Mouse (Mus musculus): ENCODE data around the gene Thsd7b. TPM values are rescaled to one million over a fixed set of nuclear protein-coding genes. Genes with fewer than 3 reads are reported as not detected.

The Thsd7b gene
- polyA plus RNA-seq, 1 experiment from 2014 or later = 0.82 TPM

DNA sequence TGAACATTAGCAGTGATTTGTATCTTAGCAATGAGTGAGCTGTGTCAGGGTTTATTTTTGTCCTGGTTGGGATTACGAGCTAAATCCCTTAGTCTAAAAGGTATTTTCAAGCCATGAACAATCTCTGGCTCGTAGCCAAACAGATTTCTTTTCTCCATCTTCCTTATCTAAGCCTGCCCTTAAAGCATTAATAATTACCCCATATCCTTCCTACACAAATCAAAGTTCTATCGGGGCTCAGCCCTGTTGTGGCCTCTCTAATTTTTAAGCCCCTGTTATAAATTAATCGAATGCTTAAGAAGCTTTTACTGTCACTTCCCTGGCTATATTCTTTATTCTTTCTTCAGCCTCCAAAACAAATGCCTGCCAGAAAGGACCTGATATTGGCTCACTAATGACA lies 506.4 kb downstream of the Thsd7b start:
- Histone ChIP-seq H3K4me3 (ENCODE audit: low read depth, low read length) (no peak overlapping the region), H3K27me3 (replicated peaks; ENCODE audit: control insufficient read depth, insufficient read depth, low read length) (no peaks in the 10 kb centered on the region), H3K4me1 (replicated peaks; ENCODE audit: control insufficient read depth, insufficient read depth, low read length) (no peaks in the 10 kb centered on the region), H3K36me3 (ENCODE audit: control insufficient read depth, insufficient read depth, low read length) (no peaks in the 10 kb centered on the region), H3K27ac (ENCODE audit: low read depth, low read length) (no peak overlapping the region), H3K9me3 (ENCODE audit: control insufficient read depth, low read length) (no peaks in the 10 kb centered on the region), H3K9ac (ENCODE audit: low read depth, low read length) (no peak overlapping the region), H3K4me2 (no peak overlapping the region)
- 68% methylated on average over 4 of the region's 4 CpGs for WGBS
- DNase-seq (ENCODE audit: low spot score) (no peak), ATAC-seq (replicated peaks; ENCODE audit: low FRiP score) (no peak)

DNA sequence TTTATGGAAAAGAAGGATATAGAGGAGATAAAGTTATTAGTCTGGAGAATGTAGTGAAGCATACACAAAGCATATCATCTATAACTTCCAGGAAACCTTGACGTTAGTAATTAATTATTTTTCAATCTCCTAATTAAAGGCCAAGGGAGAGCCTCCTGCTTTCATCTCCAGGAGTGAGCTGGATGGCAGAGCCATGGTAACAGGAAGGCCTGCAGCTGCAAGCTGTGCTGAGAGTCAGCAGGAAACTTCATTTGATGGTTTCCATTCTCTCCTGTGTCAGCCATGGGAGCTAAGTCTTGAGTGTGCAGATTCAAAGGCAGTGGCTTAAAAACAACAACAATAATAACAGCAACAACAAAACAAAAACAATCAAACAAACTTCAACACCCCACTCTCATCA lies 507.5 kb downstream of the Thsd7b start:
- no peak overlapping the region for H3K27ac ChIP-seq (ENCODE audit: low read depth, low read length)
- H3K9ac ChIP-seq (ENCODE audit: low read depth, low read length) = no peak overlapping the region
- WGBS = 60% methylated on average over 1 of the region's 1 CpGs
- DNase-seq (ENCODE audit: low spot score) (no peak), ATAC-seq (replicated peaks; ENCODE audit: low FRiP score) (no peak)
- no peaks in the 10 kb centered on the region for H3K4me1 ChIP-seq (replicated peaks; ENCODE audit: control insufficient read depth, insufficient read depth, low read length)
- H3K4me3 ChIP-seq (ENCODE audit: low read depth, low read length) = no peak overlapping the region
- H3K9me3 ChIP-seq (ENCODE audit: control insufficient read depth, low read length) = no peaks in the 10 kb centered on the region
- no peak overlapping the region for H3K4me2 ChIP-seq
- no peaks in the 10 kb centered on the region for H3K27me3 ChIP-seq (replicated peaks; ENCODE audit: control insufficient read depth, insufficient read depth, low read length)
- no peaks in the 10 kb centered on the region for H3K36me3 ChIP-seq (ENCODE audit: control insufficient read depth, insufficient read depth, low read length)

DNA sequence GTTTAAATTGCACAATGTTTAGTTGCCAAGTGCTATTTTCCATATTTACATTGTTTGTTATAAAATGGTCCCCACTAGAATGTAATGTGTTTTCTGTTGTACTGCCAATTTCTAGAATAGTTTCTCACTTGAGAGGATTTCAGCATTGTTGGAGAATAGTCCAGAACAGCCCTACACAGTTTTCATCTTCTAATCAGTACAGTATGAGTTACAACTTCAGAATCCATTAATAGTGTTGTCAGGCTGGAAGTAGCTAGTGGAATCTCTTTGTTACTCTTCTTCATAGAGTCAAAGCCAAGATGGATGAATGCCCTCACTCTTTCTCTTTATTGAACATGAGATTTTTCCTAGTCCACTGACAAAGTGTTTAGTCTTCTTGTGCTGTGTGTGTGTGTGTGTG lies 525.4 kb downstream of the Thsd7b start:
- H3K27me3 ChIP-seq (replicated peaks; ENCODE audit: control insufficient read depth, insufficient read depth, low read length) = no peaks in the 10 kb centered on the region
- H3K4me2 ChIP-seq = no peak overlapping the region
- no peak overlapping the region for H3K9ac ChIP-seq (ENCODE audit: low read depth, low read length)
- no peaks in the 10 kb centered on the region for H3K36me3 ChIP-seq (ENCODE audit: control insufficient read depth, insufficient read depth, low read length)
- no peak for DNase-seq (ENCODE audit: low spot score)
- no peak for ATAC-seq (replicated peaks; ENCODE audit: low FRiP score)
- no peak overlapping the region for H3K27ac ChIP-seq (ENCODE audit: low read depth, low read length)
- H3K4me3 ChIP-seq (ENCODE audit: low read depth, low read length) = no peak overlapping the region
- no peaks in the 10 kb centered on the region for H3K9me3 ChIP-seq (ENCODE audit: control insufficient read depth, low read length)
- H3K4me1 ChIP-seq (replicated peaks; ENCODE audit: control insufficient read depth, insufficient read depth, low read length) = no peaks in the 10 kb centered on the region

DNA sequence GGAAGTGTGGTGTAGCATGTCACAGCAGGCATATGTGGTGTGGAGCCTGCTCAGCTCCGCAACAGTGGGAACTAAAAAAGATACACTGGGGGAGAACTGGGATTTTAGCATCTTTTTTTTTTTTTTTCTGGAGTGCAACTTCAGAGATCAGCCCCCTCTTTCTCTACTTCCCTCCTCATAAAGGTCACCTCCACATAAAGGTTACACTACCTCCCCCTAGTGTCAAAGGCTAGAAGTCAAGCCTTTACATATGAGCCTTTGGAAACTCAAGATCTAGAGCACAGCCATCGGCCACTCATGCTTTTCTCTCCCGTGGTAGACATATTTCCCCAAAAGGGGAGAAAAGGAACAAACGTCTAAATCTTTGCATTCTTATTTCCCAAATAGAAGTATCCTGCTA lies 553.8 kb downstream of the Thsd7b start:
- Histone ChIP-seq H3K9me3 (ENCODE audit: control insufficient read depth, low read length) (no peaks in the 10 kb centered on the region), H3K9ac (ENCODE audit: low read depth, low read length) (no peak overlapping the region), H3K27ac (ENCODE audit: low read depth, low read length) (no peak overlapping the region), H3K36me3 (ENCODE audit: control insufficient read depth, insufficient read depth, low read length) (no peaks in the 10 kb centered on the region), H3K27me3 (replicated peaks; ENCODE audit: control insufficient read depth, insufficient read depth, low read length) (no peaks in the 10 kb centered on the region), H3K4me3 (ENCODE audit: low read depth, low read length) (no peak overlapping the region), H3K4me2 (no peak overlapping the region), H3K4me1 (replicated peaks; ENCODE audit: control insufficient read depth, insufficient read depth, low read length) (no peaks in the 10 kb centered on the region)
- DNase-seq (ENCODE audit: low spot score) (no peak), ATAC-seq (replicated peaks; ENCODE audit: low FRiP score) (no peak)
- 71% methylated on average over 4 of the region's 4 CpGs for WGBS

DNA sequence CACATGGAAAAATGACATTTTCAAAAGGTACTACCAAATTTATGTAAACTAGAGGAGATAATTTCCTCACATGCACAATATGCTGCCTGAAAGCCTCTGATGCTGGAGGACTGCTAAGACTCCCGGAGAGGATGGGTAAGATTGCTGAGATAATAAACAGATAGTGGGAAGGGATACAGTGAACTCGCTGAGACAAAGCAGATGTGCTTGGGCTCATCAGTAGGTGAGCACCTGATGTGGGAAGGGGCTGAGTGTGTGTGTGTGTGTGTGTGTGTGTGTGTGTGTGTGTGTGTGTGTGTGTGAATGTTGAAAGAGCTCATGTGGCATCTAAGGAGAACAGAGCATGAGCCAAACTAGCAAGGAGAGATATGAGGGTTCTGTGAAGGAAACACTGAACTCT lies 564.2 kb downstream of the Thsd7b start:
- ATAC-seq (replicated peaks; ENCODE audit: low FRiP score) (no peak), DNase-seq (ENCODE audit: low spot score) (no peak)
- Histone ChIP-seq H3K27ac (ENCODE audit: low read depth, low read length) (no peak overlapping the region), H3K4me2 (no peak overlapping the region), H3K36me3 (ENCODE audit: control insufficient read depth, insufficient read depth, low read length) (no peaks in the 10 kb centered on the region), H3K4me1 (replicated peaks; ENCODE audit: control insufficient read depth, insufficient read depth, low read length) (no peaks in the 10 kb centered on the region), H3K9ac (ENCODE audit: low read depth, low read length) (no peak overlapping the region), H3K4me3 (ENCODE audit: low read depth, low read length) (no peak overlapping the region), H3K9me3 (ENCODE audit: control insufficient read depth, low read length) (no peaks in the 10 kb centered on the region), H3K27me3 (replicated peaks; ENCODE audit: control insufficient read depth, insufficient read depth, low read length) (no peaks in the 10 kb centered on the region)
- WGBS = 52% methylated on average over 2 of the region's 2 CpGs

DNA sequence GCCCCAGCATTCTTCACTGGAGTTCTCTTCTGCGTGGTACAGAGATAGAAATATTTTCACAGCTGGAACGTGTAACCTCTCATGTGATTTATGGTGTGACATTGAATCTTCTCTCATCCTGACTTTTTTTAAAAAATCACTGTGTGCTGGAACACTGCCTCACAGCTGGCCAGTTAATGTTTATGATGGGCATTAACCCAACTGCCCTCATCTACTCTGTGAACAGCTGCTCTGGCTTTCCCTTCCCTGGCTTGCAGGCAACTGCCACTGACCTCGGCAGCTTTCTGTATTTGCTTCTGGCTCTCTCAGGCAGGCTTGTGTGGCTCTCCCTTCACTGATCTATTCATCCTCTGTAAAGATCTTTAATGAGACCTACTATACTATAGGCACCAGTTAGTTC lies 564.7 kb downstream of the Thsd7b start:
- no peak for DNase-seq (ENCODE audit: low spot score)
- Histone ChIP-seq H3K9me3 (ENCODE audit: control insufficient read depth, low read length) (no peaks in the 10 kb centered on the region), H3K4me3 (ENCODE audit: low read depth, low read length) (no peak overlapping the region), H3K4me2 (no peak overlapping the region), H3K27me3 (replicated peaks; ENCODE audit: control insufficient read depth, insufficient read depth, low read length) (no peaks in the 10 kb centered on the region), H3K27ac (ENCODE audit: low read depth, low read length) (no peak overlapping the region), H3K36me3 (ENCODE audit: control insufficient read depth, insufficient read depth, low read length) (no peaks in the 10 kb centered on the region), H3K9ac (ENCODE audit: low read depth, low read length) (no peak overlapping the region), H3K4me1 (replicated peaks; ENCODE audit: control insufficient read depth, insufficient read depth, low read length) (no peaks in the 10 kb centered on the region)
- ATAC-seq (replicated peaks; ENCODE audit: low FRiP score) = no peak
- 41% methylated on average over 3 of the region's 3 CpGs for WGBS

DNA sequence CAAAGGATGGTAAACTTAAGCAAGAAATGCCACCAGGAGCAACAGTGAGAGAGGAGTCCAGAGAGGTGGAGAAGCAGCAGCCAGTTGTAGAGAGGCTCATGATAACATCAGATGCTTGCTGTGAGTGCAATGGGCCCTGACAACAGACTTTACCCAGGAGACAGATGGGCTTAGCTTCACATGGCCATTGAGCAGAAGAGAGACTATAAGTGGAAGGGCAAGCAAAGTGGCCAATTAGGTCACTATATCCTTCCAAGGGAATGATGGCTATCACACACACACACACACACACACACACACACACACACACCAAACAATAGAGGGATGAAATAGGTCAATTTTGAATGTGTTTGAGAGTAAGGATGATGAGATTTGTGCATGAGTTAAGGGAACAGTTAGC lies 565.4 kb downstream of the Thsd7b start:
- H3K9me3 ChIP-seq (ENCODE audit: control insufficient read depth, low read length) = no peaks in the 10 kb centered on the region
- no peak for DNase-seq (ENCODE audit: low spot score)
- no peaks in the 10 kb centered on the region for H3K4me1 ChIP-seq (replicated peaks; ENCODE audit: control insufficient read depth, insufficient read depth, low read length)
- H3K36me3 ChIP-seq (ENCODE audit: control insufficient read depth, insufficient read depth, low read length) = no peaks in the 10 kb centered on the region
- no peak overlapping the region for H3K4me2 ChIP-seq
- H3K4me3 ChIP-seq (ENCODE audit: low read depth, low read length) = no peak overlapping the region
- no peaks in the 10 kb centered on the region for H3K27me3 ChIP-seq (replicated peaks; ENCODE audit: control insufficient read depth, insufficient read depth, low read length)
- H3K27ac ChIP-seq (ENCODE audit: low read depth, low read length) = no peak overlapping the region
- no peak overlapping the region for H3K9ac ChIP-seq (ENCODE audit: low read depth, low read length)
- ATAC-seq (replicated peaks; ENCODE audit: low FRiP score) = no peak

DNA sequence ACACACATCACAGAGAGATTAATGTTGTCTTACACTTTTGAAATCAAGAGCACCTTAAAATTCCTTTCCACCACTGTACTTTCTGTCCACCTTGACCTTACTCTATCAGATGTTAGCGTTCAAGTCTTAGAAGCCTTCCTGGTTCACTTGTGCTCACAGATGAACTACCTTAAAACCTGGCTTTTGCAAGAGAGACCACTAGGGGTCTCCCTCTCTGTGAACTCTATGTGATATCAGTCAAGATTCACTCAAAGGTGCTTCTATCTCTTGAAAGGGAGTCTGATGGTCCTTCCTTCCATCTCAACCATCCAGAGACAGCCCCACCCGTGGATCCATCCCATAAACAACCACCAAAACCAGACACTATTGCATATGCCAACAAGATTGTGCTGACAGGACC lies 570.3 kb downstream of the Thsd7b start:
- DNase-seq (ENCODE audit: low spot score) = no peak
- Histone ChIP-seq H3K9me3 (ENCODE audit: control insufficient read depth, low read length) (no peaks in the 10 kb centered on the region), H3K36me3 (ENCODE audit: control insufficient read depth, insufficient read depth, low read length) (no peaks in the 10 kb centered on the region), H3K27ac (ENCODE audit: low read depth, low read length) (no peak overlapping the region), H3K27me3 (replicated peaks; ENCODE audit: control insufficient read depth, insufficient read depth, low read length) (no peaks in the 10 kb centered on the region), H3K4me3 (ENCODE audit: low read depth, low read length) (no peak overlapping the region), H3K9ac (ENCODE audit: low read depth, low read length) (no peak overlapping the region), H3K4me1 (replicated peaks; ENCODE audit: control insufficient read depth, insufficient read depth, low read length) (no peaks in the 10 kb centered on the region), H3K4me2 (no peak overlapping the region)
- WGBS = 45% methylated on average over 2 of the region's 2 CpGs
- no peak for ATAC-seq (replicated peaks; ENCODE audit: low FRiP score)

DNA sequence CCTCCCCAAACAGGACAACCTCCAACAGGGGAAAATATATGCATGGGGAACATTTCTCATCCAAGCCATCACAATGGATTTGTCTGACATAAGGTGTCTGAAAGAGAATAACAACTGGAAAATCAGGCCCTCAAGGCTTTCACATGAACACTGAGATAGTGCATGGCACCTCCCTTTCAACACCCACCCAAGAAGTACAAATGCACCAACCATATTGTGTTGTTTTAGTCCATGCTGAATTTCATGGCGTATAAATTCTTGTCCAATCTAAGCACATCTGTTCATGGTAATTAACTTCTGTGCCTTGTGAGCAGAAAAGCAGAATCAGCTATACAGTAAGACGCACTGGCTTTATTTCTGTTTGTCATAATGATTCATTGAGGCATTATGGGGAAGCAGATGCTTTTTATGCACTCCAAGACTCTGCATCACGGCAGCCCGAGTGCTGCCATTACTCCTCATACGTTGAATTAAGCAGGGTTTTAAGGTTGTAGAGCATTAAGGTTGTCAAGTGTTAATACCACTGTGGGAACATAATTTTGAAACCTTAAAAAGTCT lies 577.0 kb downstream of the Thsd7b start:
- Histone ChIP-seq H3K4me3 (ENCODE audit: low read depth, low read length) (no peak overlapping the region), H3K9me3 (ENCODE audit: control insufficient read depth, low read length) (no peaks in the 10 kb centered on the region), H3K9ac (ENCODE audit: low read depth, low read length) (no peak overlapping the region), H3K4me1 (replicated peaks; ENCODE audit: control insufficient read depth, insufficient read depth, low read length) (no peaks in the 10 kb centered on the region), H3K36me3 (ENCODE audit: control insufficient read depth, insufficient read depth, low read length) (no peaks in the 10 kb centered on the region), H3K27me3 (replicated peaks; ENCODE audit: control insufficient read depth, insufficient read depth, low read length) (no peaks in the 10 kb centered on the region), H3K4me2 (no peak overlapping the region), H3K27ac (ENCODE audit: low read depth, low read length) (no peak overlapping the region)
- WGBS = 81% methylated on average over 5 of the region's 5 CpGs
- DNase-seq (ENCODE audit: low spot score) (no peak), ATAC-seq (replicated peaks; ENCODE audit: low FRiP score) (no peak)
